Mouse (Mus musculus) 3134 (cell line): ENCODE data around the gene Naxd.

Experiments
- DNase-seq: peaks from one replicate; pipeline ENCODE4 v3.0.0-alpha.2; 2011; ENCODE audit warnings: low spot score; ENCODE audit not compliant: insufficient read length; ENCODE audit errors: extremely low read depth

Gene Naxd

GRCm38 (mm10) chr8:11552390-11552789 lies 55.1 kb downstream of the Naxd start:
- no peak for DNase-seq

- DNase-seq, result peak; percentile 99
Measured at GRCm38 (mm10) chr8:11554799-11555719, 57.8 kb downstream of the Naxd start, which contains the start of gene Ing1. Ing1 (plus strand) TSS chr8:11555571.

GRCm38 (mm10) chr8:11555720-11556591 lies 58.6 kb downstream of the Naxd start:
- peak; percentile 99 for DNase-seq

GRCm38 (mm10) chr8:11556691-11557423 lies 59.6 kb downstream of the Naxd start:
- peak; percentile 57 for DNase-seq

- DNase-seq, result no peak
Measured at GRCm38 (mm10) chr8:11557424-11557767, 60.1 kb downstream of the Naxd start.

GRCm38 (mm10) chr8:11557768-11558629 lies 60.7 kb downstream of the Naxd start:
- DNase-seq, result peak; percentile 100

- DNase-seq, result no peak
Measured at GRCm38 (mm10) chr8:11559511-11559910, 62.2 kb downstream of the Naxd start.

GRCm38 (mm10) chr8:11560220-11560619 lies 62.9 kb downstream of the Naxd start:
- DNase-seq, result no peak

GRCm38 (mm10) chr8:11564236-11564635 lies 66.9 kb downstream of the Naxd start:
- no peak for DNase-seq
